Mouse (Mus musculus) lung, adult 10 weeks (tissue): ENCODE measurements around the gene Osbpl5. TPM values are rescaled to one million over a fixed set of nuclear protein-coding genes. Genes with fewer than 3 reads are reported as not detected.

ENCODE experiments used
- polyA plus RNA-seq: library from polyadenylated mRNA; stranded (reverse); fragments of 350-450 nt; fragmentation: Illumina TruSeq; extraction: RNeasy Lipid Tissue Mini Kit (QIAGEN cat#74804); gene quantifications from one replicate; pipeline ENCODE4 v1.2.3, GENCODE M21; 2014; ENCODE audit warnings: low read depth, low replicate concordance; ENCODE audit not compliant: insufficient read depth

The Osbpl5 gene
- polyA plus RNA-seq: 34.8 TPM

DNA sequence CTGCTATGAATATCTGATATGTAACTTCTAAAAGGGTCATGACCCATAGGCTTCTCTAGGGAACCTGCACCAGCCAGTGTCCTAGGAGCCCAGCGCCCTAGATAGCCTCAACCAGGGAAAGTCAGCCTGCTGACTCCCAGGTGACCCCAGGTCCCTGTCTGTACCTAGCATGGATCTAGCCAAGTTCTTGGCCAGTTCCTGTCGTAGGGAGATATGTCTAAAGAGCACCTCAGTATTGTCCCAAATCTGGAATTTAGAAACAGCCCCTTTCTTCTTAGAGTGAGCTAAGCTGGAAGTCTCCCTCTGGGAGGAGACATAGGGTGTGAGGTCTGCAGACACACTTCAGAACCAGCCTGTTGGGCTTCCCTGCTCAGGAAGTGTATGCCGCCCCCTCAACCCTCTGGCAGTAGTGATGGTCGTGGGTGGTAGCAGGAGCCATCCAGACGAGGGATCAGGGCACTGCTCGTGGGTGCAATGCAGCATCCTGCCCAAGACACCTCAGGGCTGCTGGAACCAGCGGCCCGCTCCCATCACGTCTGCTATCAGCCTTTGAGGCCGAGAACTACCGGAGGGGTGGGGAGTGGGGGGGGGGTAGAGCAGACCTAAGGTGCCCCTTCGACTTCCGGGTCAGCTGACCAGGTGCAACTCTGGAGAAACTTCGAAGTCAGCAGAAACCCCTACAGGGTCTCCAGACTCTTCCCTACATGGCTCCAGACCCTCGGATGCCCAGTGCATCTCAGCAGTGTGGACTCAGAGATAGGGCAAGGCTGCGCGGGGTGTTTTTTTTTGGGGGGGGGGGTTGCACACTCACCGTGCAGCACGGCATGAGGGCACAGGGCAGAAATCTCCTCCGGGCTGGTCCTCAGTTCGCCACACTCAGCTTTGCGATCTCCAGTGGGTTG lies at the start of gene Osbpl5:
TSS of gene Osbpl5 (minus strand) at position 861 of the 902 bp plus-strand sequence.

DNA sequence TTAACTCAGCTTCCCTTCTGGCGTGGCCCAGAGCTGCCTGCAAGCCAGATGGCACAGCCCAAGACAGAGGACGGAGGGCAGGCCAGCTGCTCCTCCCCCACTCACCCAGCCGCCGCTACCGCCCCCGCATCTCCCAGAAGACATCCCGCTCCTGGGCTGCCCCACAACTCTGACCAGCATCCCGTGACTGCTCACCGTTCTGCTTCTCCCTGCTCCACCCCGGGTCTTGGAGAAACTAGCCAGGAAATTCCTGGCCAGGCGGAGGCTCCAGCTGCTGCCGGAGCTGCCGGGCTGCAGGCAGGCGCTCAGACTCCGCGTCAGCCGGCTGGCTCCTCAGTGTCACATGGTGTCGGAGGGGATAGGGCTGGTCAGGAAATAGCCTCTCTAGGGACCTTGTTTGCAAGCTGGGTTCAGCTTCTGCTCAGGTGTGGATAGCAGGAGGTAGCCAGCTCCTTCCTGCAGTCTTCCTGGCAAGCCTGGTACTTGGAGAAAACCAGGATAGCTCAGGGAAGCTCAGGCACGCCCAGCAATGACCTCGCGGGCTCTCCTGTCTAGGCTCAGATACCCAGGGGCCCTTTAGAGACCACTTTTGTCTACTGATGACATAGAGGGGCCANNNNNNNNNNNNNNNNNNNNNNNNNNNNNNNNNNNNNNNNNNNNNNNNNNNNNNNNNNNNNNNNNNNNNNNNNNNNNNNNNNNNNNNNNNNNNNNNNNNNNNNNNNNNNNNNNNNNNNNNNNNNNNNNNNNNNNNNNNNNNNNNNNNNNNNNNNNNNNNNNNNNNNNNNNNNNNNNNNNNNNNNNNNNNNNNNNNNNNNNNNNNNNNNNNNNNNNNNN lies 27.4 kb upstream of the Osbpl5 start, which contains the start of gene Mrgpre:
TSS of gene Mrgpre (minus strand) at position 505 of the 834 bp plus-strand sequence.

DNA sequence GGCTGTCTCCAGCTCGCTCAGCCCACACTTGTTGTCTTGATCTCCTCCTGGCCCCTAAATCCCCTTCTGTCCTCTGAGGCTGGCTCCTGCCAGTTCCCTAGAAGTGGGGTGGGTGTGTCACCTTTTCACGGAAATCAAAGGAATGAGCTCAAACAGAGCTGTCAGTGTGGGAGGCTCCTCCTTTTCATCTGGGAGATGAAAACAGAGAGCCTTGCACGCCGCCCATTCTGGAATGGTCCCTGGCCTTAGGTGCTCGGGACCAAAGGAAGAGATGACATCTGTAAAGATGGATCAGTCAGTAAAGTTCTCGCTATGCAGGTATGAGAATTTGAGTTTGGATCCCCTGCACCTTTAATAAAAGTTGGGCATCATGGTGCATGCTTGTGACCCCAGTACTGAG lies 10.1 kb upstream of the Osbpl5 start, which contains the start of gene Mrgprg:
TSS of gene Mrgprg (minus strand) at position 101 of the 400 bp plus-strand sequence.

DNA sequence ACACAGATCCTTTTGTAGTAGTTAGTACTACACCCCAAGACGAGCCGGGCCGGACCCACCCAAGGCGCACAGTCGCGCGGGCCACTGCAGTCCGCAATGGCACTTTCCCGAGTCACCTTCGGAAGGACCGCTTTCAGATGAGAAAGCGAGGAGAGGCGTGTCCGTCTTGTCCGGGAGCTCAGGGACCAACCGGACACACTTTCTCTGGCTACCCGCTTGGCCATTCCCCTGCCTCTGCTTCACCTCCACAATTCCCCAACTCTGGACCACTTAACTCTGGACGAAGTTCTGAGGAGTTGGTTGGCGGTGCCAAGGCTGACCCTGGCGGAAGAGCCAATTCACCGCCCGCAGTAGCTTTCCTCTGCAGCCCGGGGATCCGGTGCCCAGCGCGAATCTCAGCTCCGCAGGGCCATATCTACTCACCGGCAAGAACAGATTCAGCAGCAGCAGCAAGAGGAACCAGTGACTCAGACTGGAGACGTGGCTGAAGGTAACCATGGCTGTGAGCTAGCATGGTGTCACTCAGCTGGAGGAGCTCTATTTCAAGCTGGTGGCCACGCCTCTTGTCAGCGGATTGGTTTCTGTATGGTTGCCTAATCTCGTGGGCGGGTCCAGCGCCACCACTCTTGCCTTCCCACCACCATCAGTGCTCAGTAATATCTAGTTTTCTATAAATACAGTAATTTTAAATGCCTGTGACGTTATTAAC lies 71.3 kb downstream of the Osbpl5 start, which contains the start of gene Tnfrsf23:
TSS of gene Tnfrsf23 (minus strand) at position 514 of the 709 bp plus-strand sequence.

DNA sequence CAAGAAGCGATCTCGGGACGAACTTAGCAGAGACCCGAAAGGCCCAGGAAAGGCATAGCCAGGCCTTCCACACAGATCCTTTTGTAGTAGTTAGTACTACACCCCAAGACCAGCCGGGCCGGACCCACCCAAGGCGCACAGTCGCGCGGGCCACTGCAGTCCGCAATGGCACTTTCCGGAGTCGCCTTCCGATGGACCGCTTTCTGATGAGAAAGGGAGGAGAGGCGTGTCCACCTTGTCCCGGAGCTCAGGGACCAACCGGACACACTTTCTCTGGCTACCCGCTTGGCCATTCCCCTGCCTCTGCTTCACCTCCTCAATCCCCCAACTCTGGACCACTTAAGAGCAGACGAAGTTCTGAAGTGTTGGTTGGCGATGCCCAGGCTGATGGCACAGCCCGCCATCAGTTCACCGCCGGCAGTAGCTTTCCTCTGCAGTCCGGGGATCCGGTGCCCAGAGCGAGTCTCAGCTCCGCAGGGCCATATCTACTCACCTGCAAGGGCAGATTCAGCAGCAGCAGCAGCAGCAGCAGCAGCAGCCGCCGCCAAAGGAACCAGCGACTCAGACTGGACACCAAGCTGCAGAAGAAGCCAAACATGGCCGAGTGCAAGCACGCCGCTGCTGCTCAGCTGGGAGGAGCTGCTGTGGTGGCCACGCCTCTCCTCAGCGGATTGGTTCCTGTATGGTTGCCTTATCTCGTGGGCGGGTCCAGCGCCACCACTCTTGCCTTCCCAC lies 107.6 kb downstream of the Osbpl5 start, which contains the start of gene Tnfrsf22:
TSS of gene Tnfrsf22 (minus strand) at position 628 of the 735 bp plus-strand sequence.

Other genes starting within 250 kb of the Osbpl5 start
- gene Nap1l4, start 207.9 kb downstream of the Osbpl5 start, polyA plus RNA-seq: 70.0 TPM
- gene Cars, start 156.9 kb downstream of the Osbpl5 start, polyA plus RNA-seq: 18.9 TPM
- 1.9 TPM for gene Tnfrsf26, start 128.3 kb downstream of the Osbpl5 start, polyA plus RNA-seq
- 3.9 TPM for gene Tnfrsf22, start 107.3 kb downstream of the Osbpl5 start, polyA plus RNA-seq
- 0.94 TPM for gene Tnfrsf23, start 71.1 kb downstream of the Osbpl5 start, polyA plus RNA-seq
- not detected for gene Mrgprg, start 10.0 kb upstream of the Osbpl5 start, polyA plus RNA-seq
- 0.99 TPM for gene Mrgpre, start 27.5 kb upstream of the Osbpl5 start, polyA plus RNA-seq
- gene Nadsyn1, start 65.9 kb upstream of the Osbpl5 start, polyA plus RNA-seq: 4.2 TPM
- 9.8 TPM for gene Dhcr7, start 66.2 kb upstream of the Osbpl5 start, polyA plus RNA-seq
- not detected for gene Gm498, start 109.9 kb upstream of the Osbpl5 start, polyA plus RNA-seq
- 0.81 TPM for gene Shank2, start 244.9 kb upstream of the Osbpl5 start, polyA plus RNA-seq